Mouse (Mus musculus): ENCODE measurements at regions not wholly inside any gene's neighbourhood (a gene's known extent, or its start where the extent isn't known, plus 50 kb on each side); places are given as distances from the start of the nearest gene placed in this dataset.

DNA sequence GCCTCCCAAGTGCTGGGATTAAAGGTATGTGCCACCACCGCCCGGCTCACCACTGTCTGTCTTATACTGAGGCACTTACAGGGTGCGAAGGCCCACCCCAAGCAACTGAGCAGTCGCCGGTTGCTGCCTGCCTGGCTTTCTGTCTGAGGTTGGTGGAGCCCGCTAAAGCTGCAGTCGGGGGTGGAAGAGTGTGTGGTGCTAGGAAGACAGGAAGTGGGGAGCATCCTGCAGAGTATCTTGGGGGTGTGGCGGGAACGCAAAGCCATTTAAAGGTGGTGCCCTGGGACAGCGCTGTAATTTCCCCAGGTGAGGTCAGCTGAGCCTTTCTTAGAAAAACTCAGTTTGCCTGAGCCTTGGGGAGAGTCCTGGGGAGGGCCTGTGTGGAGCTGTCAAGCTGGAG, 89.3 kb downstream of the Gadd45g start:
- H3K9me3 ChIP-seq (replicated peaks), result no peaks in the 10 kb centered on the region

DNA sequence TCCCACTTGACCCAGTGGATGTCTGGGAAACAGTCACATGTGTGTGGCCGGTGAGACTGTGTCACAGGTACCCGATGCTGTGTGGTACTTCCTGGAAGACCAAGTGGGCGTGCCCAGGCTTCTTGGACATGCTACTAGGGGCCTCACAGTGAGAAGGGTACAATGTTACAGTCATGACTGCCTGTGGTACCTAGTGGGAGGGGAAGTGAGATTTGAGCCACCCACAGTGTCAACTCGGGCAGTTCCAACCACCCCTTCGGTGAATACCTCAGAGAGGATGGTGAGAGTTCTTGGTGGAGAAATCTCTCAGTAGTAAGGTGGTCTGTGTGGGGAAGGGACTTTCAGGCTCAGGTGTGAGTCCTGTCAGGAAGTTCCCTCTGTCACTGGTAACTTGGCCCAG, 90.0 kb downstream of the Gadd45g start:
- Histone ChIP-seq H3K4me2 (no peak overlapping the region), H3K36me3 (no peaks in the 10 kb centered on the region), H3K4me3 (replicated peaks) (no peak overlapping the region), H3K4me1 (0 out of 2 replicates have a peak, but pooled peaks cover 7% of the 10 kb centered on the region), H3K9me3 (replicated peaks) (no peaks in the 10 kb centered on the region), H3K27ac (replicated peaks) (no peak overlapping the region), H3K27me3 (replicated peaks) (no peaks in the 10 kb centered on the region), H3K9ac (replicated peaks) (no peak overlapping the region)
- WGBS, result 86% methylated on average over 5 of the region's 5 CpGs
- no peak for ATAC-seq (ENCODE audit: low FRiP score)

More for the DNA sequence above, 89.3 kb downstream of the Gadd45g start:
- Histone ChIP-seq H3K4me3 (replicated peaks) (no peak overlapping the region), H3K36me3 (no peaks in the 10 kb centered on the region), H3K27ac (replicated peaks) (no peak overlapping the region), H3K9ac (replicated peaks) (no peak overlapping the region), H3K27me3 (replicated peaks) (no peaks in the 10 kb centered on the region), H3K4me2 (no peak overlapping the region), H3K4me1 (peaks cover 8% of the 10 kb centered on the region; the same call in 1 of the 2 replicates)
- 88% methylated on average over 10 of the region's 10 CpGs for WGBS
- ATAC-seq (ENCODE audit: low FRiP score), result no peak

DNA sequence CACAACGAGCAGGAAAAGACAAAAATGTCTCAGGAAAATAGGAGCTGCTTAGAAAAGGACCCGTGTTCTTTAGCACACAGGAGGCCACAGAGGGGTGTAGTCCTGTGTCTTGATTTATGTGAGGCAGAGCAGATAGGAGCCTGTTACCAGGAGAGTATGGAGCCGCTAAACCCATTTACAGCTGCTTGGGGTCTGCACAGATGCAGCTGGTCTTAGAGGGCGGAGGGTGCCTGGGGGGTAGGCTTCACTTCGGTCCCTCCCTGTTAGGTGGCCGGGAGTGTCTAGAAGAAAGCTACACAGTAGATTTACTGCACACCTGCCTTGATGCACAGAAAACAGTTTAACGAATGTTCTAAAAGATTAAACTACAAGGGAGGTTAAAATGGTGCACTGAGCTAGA, 91.4 kb downstream of the Gadd45g start:
- ATAC-seq (ENCODE audit: low FRiP score), result no peak
- H3K36me3 ChIP-seq, result no peaks in the 10 kb centered on the region
- H3K4me1 ChIP-seq, result 0 out of 2 replicates have a peak, but pooled peaks cover 7% of the 10 kb centered on the region
- H3K27me3 ChIP-seq (replicated peaks), result no peaks in the 10 kb centered on the region
- no peak overlapping the region for H3K4me2 ChIP-seq
- no peak overlapping the region for H3K4me3 ChIP-seq (replicated peaks)
- no peaks in the 10 kb centered on the region for H3K9me3 ChIP-seq (replicated peaks)
- no peak overlapping the region for H3K9ac ChIP-seq (replicated peaks)
- H3K27ac ChIP-seq (replicated peaks), result no peak overlapping the region
- WGBS, result 21% methylated on average over 7 of the region's 7 CpGs

DNA sequence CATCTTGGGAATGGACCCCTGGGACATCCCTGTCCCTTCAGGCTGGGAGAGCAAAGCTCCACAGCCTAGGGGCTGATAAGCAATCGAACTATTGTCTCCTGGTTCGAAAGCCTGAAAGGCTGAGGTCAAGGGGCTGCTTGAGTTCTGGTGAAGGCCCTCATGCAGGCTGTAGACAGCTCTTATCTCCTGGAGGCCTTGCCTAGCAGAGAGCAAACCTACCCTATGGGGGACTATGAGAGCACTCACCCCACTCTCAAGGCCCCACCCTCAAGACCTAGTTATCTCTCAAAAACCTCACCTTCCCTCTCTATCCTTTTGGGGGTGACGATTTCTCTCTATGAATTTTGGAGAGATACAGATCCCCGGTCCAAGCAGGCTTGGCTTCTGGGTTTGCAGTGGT, 92.8 kb downstream of the Gadd45g start:
- no peak for ATAC-seq (ENCODE audit: low FRiP score)
- no peaks in the 10 kb centered on the region for H3K9me3 ChIP-seq (replicated peaks)
- H3K4me2 ChIP-seq, result no peak overlapping the region
- WGBS, result 97% methylated on average over 4 of the region's 4 CpGs
- H3K27ac ChIP-seq (replicated peaks), result no peak overlapping the region
- no peak overlapping the region for H3K9ac ChIP-seq (replicated peaks)
- H3K36me3 ChIP-seq, result no peaks in the 10 kb centered on the region
- H3K27me3 ChIP-seq (replicated peaks), result no peaks in the 10 kb centered on the region
- no peak overlapping the region for H3K4me3 ChIP-seq (replicated peaks)
- H3K4me1 ChIP-seq, result 0 out of 2 replicates have a peak, but pooled peaks cover 7% of the 10 kb centered on the region

DNA sequence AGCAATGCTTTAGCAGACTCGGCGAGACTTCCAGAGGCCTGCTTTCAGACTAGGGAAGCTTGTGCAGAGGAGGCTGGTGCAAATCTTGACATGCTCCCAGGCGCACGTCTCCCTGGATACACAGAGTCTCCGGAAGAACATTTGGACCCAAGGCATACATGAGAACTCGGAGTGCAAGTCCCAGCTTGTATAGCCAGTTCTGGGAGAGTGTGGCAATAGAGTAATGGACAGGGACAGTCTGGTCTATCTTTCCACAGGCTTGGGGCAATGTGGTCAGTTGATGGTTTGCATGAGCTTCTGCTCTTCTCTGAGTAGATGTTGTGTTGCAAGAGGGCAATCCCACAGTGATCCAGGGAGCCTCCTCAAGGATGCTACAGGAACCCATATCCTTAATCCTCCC, 93.2 kb downstream of the Gadd45g start:
- no peaks in the 10 kb centered on the region for H3K36me3 ChIP-seq
- H3K4me2 ChIP-seq, result no peak overlapping the region
- H3K27me3 ChIP-seq (replicated peaks), result no peaks in the 10 kb centered on the region
- H3K9me3 ChIP-seq (replicated peaks), result no peaks in the 10 kb centered on the region
- WGBS, result 92% methylated on average over 6 of the region's 6 CpGs
- 0 out of 2 replicates have a peak, but pooled peaks cover 7% of the 10 kb centered on the region for H3K4me1 ChIP-seq
- no peak for ATAC-seq (ENCODE audit: low FRiP score)
- no peak overlapping the region for H3K9ac ChIP-seq (replicated peaks)
- no peak overlapping the region for H3K27ac ChIP-seq (replicated peaks)
- no peak overlapping the region for H3K4me3 ChIP-seq (replicated peaks)

DNA sequence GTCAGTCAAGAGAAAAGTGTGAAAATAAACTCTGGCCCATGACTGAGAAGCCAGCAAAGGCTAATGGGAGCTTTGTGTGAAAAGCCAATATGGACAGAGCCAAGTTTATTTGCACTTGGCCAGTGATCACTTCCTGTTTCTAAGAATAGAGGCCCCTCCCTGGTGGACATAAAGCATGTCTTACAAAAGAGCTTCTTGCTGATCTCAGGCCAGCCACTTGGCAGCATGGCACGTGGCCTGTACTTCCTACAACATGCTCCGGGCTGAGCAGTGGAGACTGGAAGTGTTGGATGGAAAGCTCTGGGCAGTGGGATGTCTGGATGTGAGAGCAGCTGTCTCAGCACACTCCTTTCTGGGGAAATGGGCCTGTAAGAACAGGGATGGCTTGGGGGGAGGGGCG, 99.7 kb downstream of the Gadd45g start:
- Histone ChIP-seq H3K4me2 (no peak overlapping the region), H3K9me3 (replicated peaks) (no peaks in the 10 kb centered on the region), H3K27me3 (replicated peaks) (peaks cover 7% of the 10 kb centered on the region; the same call in 1 of the 2 replicates), H3K9ac (replicated peaks) (no peak overlapping the region), H3K4me1 (0 out of 2 replicates have a peak, but pooled peaks cover 2% of the 10 kb centered on the region), H3K4me3 (replicated peaks) (no peak overlapping the region), H3K36me3 (no peaks in the 10 kb centered on the region), H3K27ac (replicated peaks) (no peak overlapping the region)
- WGBS, result 58% methylated on average over 3 of the region's 3 CpGs
- ATAC-seq (ENCODE audit: low FRiP score), result peak; percentile 70

DNA sequence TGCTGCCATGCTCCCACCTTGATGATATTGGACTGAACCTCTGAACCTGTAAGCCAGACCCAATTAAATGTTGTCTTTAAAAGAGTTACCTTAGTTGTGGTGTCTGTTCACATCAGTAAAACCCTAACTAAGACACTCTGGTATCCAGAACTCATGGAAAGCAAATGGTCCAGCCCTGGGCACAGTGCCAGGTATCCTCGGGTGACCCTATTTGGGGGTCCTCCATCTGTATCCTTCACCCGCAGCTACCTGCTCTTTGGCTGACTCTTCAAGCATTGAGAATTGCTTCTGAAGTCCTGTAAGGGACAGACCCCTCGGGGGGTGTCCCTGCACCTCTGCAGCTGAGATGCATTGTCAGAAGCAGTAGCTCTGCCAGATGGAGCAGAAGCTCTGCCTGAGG, 102.4 kb downstream of the Gadd45g start:
- no peak overlapping the region for H3K9ac ChIP-seq (replicated peaks)
- no peak overlapping the region for H3K4me3 ChIP-seq (replicated peaks)
- no peak overlapping the region for H3K27ac ChIP-seq (replicated peaks)
- H3K9me3 ChIP-seq (replicated peaks), result no peaks in the 10 kb centered on the region
- peaks cover 8% of the 10 kb centered on the region; the same call in 1 of the 2 replicates for H3K27me3 ChIP-seq (replicated peaks)
- no peak for ATAC-seq (ENCODE audit: low FRiP score)
- H3K36me3 ChIP-seq, result no peaks in the 10 kb centered on the region
- 0 out of 2 replicates have a peak, but pooled peaks cover 2% of the 10 kb centered on the region for H3K4me1 ChIP-seq
- H3K4me2 ChIP-seq, result no peak overlapping the region
- WGBS, result 67% methylated on average over 3 of the region's 3 CpGs

DNA sequence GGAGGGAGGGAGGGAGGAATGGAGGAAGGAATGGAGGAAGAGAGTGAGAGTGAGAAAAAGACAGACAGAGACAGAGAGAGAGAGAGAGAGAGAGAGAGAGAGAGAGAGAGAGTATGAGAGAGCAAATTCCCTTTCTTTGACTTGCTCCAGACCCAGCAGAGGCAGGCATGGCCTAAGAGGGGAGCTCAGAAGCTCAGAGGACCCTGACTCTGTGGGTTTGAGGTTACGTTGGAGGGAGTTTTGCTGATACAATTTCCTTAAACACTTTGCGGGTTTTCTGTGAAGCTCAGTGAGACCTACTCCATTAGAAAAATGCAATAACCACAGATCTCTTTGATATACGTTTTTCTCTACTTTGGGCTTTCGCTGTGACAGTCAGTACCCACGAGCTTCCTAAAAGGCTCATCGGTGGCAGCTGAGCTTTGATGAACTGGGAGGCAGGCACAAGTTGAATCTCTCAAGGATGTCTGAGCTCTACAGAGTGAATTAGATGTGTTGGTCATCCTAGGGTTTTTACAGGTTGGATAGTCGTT, 105.1 kb downstream of the Gadd45g start:
- WGBS, result 88% methylated on average over 7 of the region's 7 CpGs
- Histone ChIP-seq H3K9me3 (replicated peaks) (no peaks in the 10 kb centered on the region), H3K27ac (replicated peaks) (no peak overlapping the region), H3K4me3 (replicated peaks) (no peak overlapping the region), H3K4me2 (no peak overlapping the region), H3K27me3 (replicated peaks) (peaks cover 9% of the 10 kb centered on the region; the same call in 1 of the 2 replicates), H3K4me1 (no peaks in the 10 kb centered on the region), H3K36me3 (no peaks in the 10 kb centered on the region), H3K9ac (replicated peaks) (no peak overlapping the region)
- ATAC-seq (ENCODE audit: low FRiP score), result no peak

DNA sequence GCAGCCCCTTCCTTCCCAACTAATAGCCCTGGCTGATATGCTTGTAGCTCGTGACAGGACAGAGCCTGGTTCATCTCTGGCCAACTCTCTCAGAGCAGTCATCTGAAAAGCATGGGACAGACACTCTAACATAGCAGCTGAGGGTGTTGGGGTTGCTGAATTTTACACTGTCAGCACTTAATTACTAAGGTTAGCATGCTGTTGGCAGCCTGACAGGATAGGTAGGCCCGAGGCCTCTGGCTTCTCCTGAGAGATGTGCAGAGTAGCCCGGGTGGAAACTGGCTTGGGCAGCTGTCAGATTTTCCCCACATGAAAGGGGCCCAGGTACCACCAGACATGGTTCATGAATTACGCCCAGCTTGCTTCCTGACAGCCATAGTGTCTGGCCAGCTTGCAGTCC, 106.6 kb downstream of the Gadd45g start:
- no peak overlapping the region for H3K4me3 ChIP-seq (replicated peaks)
- H3K4me1 ChIP-seq, result no peaks in the 10 kb centered on the region
- no peak overlapping the region for H3K4me2 ChIP-seq
- ATAC-seq (ENCODE audit: low FRiP score), result no peak
- no peaks in the 10 kb centered on the region for H3K36me3 ChIP-seq
- H3K27ac ChIP-seq (replicated peaks), result no peak overlapping the region
- WGBS, result 42% methylated on average over 4 of the region's 4 CpGs
- no peak overlapping the region for H3K9ac ChIP-seq (replicated peaks)
- peaks cover 5% of the 10 kb centered on the region; the same call in 1 of the 2 replicates for H3K27me3 ChIP-seq (replicated peaks)
- no peaks in the 10 kb centered on the region for H3K9me3 ChIP-seq (replicated peaks)

DNA sequence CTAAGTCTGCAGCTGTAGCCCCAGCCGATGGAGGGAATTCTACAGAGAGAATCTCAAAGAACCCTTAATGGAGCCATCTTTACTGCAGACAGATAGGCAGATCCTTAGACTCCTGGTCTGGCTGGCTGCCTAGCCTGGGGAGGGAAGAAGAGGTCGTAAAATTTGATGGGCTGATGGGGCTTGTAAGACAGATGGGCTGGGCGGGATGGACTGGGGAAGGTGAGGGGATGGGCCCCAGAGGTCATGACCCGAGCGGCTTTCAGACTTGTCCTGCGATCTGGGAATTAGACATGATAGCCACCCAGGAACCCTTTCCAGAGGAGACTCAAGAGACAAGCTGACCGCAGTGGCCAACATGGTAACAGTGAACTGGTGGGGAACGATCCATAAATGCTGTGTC, 107.1 kb downstream of the Gadd45g start:
- Histone ChIP-seq H3K4me2 (no peak overlapping the region), H3K9ac (replicated peaks) (no peak overlapping the region), H3K4me3 (replicated peaks) (no peak overlapping the region), H3K36me3 (no peaks in the 10 kb centered on the region), H3K9me3 (replicated peaks) (no peaks in the 10 kb centered on the region), H3K27ac (replicated peaks) (no peak overlapping the region), H3K27me3 (replicated peaks) (peaks cover 5% of the 10 kb centered on the region; the same call in 1 of the 2 replicates), H3K4me1 (no peaks in the 10 kb centered on the region)
- WGBS, result 25% methylated on average over 8 of the region's 8 CpGs
- no peak for ATAC-seq (ENCODE audit: low FRiP score)

DNA sequence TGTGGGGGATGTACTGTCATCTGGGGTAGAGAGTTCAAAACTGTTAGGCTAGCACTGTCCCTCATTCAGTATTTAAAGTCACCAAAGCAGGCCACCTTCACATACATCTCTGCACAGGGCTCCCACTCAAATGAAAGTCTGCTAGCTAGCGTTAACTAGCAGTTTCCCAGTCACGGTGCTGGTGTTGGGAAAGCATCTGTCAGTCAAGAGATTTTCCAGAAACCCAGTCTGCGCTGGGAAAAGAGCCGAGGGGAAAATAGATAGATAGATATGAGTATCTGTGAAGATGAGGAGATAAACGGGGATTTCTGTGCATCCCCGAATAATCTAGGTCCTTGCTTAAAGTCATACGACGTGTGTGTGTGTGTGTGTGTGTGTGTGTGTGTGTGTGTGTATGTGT, 110.6 kb downstream of the Gadd45g start:
- Histone ChIP-seq H3K9ac (replicated peaks) (no peak overlapping the region), H3K27ac (replicated peaks) (no peak overlapping the region), H3K4me2 (no peak overlapping the region), H3K4me1 (no peaks in the 10 kb centered on the region), H3K4me3 (replicated peaks) (no peak overlapping the region), H3K27me3 (replicated peaks) (0 out of 2 replicates have a peak, but pooled peaks cover 2% of the 10 kb centered on the region), H3K36me3 (no peaks in the 10 kb centered on the region), H3K9me3 (replicated peaks) (no peaks in the 10 kb centered on the region)
- 87% methylated on average over 8 of the region's 8 CpGs for WGBS
- no peak for ATAC-seq (ENCODE audit: low FRiP score)

DNA sequence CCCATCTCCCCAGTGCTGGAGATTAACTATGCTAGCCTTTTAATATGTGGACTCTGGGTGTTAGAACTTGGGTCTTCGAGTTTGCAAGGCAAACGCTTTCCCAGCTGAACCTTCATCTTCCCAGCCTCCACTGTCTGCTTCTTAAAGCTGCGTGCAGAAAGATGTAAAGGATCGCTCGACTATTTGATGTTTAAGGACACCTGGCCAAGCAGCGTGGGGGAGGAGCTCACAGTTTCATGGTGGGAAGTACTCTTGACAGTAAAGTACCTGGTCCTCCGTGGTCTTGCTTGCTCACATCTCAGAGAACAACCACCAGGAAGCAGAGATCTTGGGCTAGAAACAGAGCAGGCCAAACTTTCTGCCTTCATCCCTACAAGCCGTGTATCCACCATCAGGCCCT, 113.1 kb downstream of the Gadd45g start:
- Histone ChIP-seq H3K9ac (replicated peaks) (no peak overlapping the region), H3K36me3 (no peaks in the 10 kb centered on the region), H3K9me3 (replicated peaks) (no peaks in the 10 kb centered on the region), H3K4me2 (no peak overlapping the region), H3K4me3 (replicated peaks) (no peak overlapping the region), H3K27me3 (replicated peaks) (no peaks in the 10 kb centered on the region), H3K4me1 (no peaks in the 10 kb centered on the region), H3K27ac (replicated peaks) (no peak overlapping the region)
- 87% methylated on average over 8 of the region's 8 CpGs for WGBS
- no peak for ATAC-seq (ENCODE audit: low FRiP score)
